Mouse (Mus musculus): Measurements from ENCODE around the gene Gm42715. TPM values are rescaled to one million over a fixed set of nuclear protein-coding genes. Genes with fewer than 3 reads are reported as not detected.

Gm42715 gene
- total RNA-seq, 2 experiments from 2014 or later: 7.6 to 9.2 TPM

- DNase-seq (ENCODE audit: low spot score in 2 of 2): no peak
Measured at GRCm38 (mm10) chr7:127585031-127585430, 65.6 kb downstream of the Gm42715 start.

- DNase-seq (ENCODE audit: low spot score in 2 of 2): no peak
Measured at GRCm38 (mm10) chr7:127586149-127586548, 66.8 kb downstream of the Gm42715 start.

- no peak for DNase-seq (ENCODE audit: low spot score in 2 of 2)
Measured at GRCm38 (mm10) chr7:127587196-127587595, 67.8 kb downstream of the Gm42715 start.

GRCm38 (mm10) chr7:127588011-127588871, 68.9 kb downstream of the Gm42715 start, which contains the start of the genes Ccdc189 and Rnf40:
Gene Ccdc189, minus strand, starts transcription at chr7:127588595.
Gene Rnf40, plus strand, starts transcription at chr7:127588767.
- DNase-seq (ENCODE audit: low spot score in 2 of 2): peak; percentile 94 to 97

- DNase-seq (ENCODE audit: low spot score in 2 of 2): no peak
Measured at GRCm38 (mm10) chr7:127588901-127589300, 69.5 kb downstream of the Gm42715 start.

GRCm38 (mm10) chr7:127589637-127590036, 70.3 kb downstream of the Gm42715 start:
- DNase-seq (ENCODE audit: low spot score in 2 of 2): no peak

GRCm38 (mm10) chr7:127591108-127591507, 71.7 kb downstream of the Gm42715 start:
- DNase-seq (ENCODE audit: low spot score in 2 of 2): no peak

GRCm38 (mm10) chr7:127592575-127592974, 73.2 kb downstream of the Gm42715 start:
- DNase-seq (ENCODE audit: low spot score in 2 of 2): no peak

- no peak for DNase-seq (ENCODE audit: low spot score in 2 of 2)
Measured at GRCm38 (mm10) chr7:127596747-127597146, 77.4 kb downstream of the Gm42715 start.

- no peak for DNase-seq (ENCODE audit: low spot score in 2 of 2)
Measured at GRCm38 (mm10) chr7:127600612-127601011, 81.2 kb downstream of the Gm42715 start.

- no peak for DNase-seq (ENCODE audit: low spot score in 2 of 2)
Measured at GRCm38 (mm10) chr7:127601735-127602134, 82.4 kb downstream of the Gm42715 start.

GRCm38 (mm10) chr7:127602903-127603302, 83.5 kb downstream of the Gm42715 start:
- DNase-seq (ENCODE audit: low spot score in 2 of 2): no peak

GRCm38 (mm10) chr7:127604256-127604655, 84.9 kb downstream of the Gm42715 start:
- no peak for DNase-seq (ENCODE audit: low spot score in 2 of 2)

- no peak for DNase-seq (ENCODE audit: low spot score in 2 of 2)
Measured at GRCm38 (mm10) chr7:127607150-127607549, 87.8 kb downstream of the Gm42715 start.

- DNase-seq (ENCODE audit: low spot score in 2 of 2): no peak
Measured at GRCm38 (mm10) chr7:127611011-127611410, 91.6 kb downstream of the Gm42715 start.

- no peak for DNase-seq (ENCODE audit: low spot score in 2 of 2)
Measured at GRCm38 (mm10) chr7:127611561-127611960, 92.2 kb downstream of the Gm42715 start.

GRCm38 (mm10) chr7:127613501-127613900, 94.1 kb downstream of the Gm42715 start:
- DNase-seq (ENCODE audit: low spot score in 2 of 2): no peak

- DNase-seq (ENCODE audit: low spot score in 2 of 2): no peak
Measured at GRCm38 (mm10) chr7:127614091-127614490, 94.7 kb downstream of the Gm42715 start.

- no peak for DNase-seq (ENCODE audit: low spot score in 2 of 2)
Measured at GRCm38 (mm10) chr7:127614511-127614890, 95.1 kb downstream of the Gm42715 start.

GRCm38 (mm10) chr7:127614891-127615843, 95.8 kb downstream of the Gm42715 start, which contains the start of gene Zfp629:
Gene Zfp629, minus strand, starts transcription at chr7:127615797.
- peak; percentile 50 to 75 for DNase-seq (ENCODE audit: low spot score in 2 of 2)

GRCm38 (mm10) chr7:127616336-127616735, 97.0 kb downstream of the Gm42715 start:
- no peak for DNase-seq (ENCODE audit: low spot score in 2 of 2)

Measured in layer of hippocampus, adult 18-20 months (tissue).